Mouse (Mus musculus) neural tube, embryonic 12.5 days (tissue): ENCODE measurements around the gene Tmem248. TPM values are rescaled to one million over a fixed set of nuclear protein-coding genes. Genes with fewer than 3 reads are reported as not detected.

Experiments used
- ATAC-seq: fragments of 200-750 bp; cut with Nextera tagmentation; 2 replicates; pipeline ENCODE4 v1.8.0; 2017; ENCODE audit warnings: low read depth, mild to moderate bottlenecking, moderate TSS enrichment, moderate library complexity; ENCODE audit not compliant: low FRiP score
- H3K27ac ChIP-seq: fragments of 300-500 bp; sonication (generic); 2 replicates; pipeline ENCODE4 v1.5.1; 2016
- H3K27me3 ChIP-seq: fragments of 300-500 bp; sonication (generic); replicated peaks from 2 replicates; pipeline ENCODE4 v1.6.1; 2016; ENCODE audit warnings: mild to moderate bottlenecking
- H3K36me3 ChIP-seq: fragments of 300-500 bp; sonication (generic); 2 replicates; pipeline ENCODE4 v1.6.1; 2016; ENCODE audit warnings: mild to moderate bottlenecking
- H3K4me1 ChIP-seq: fragments of 300-500 bp; sonication (generic); 2 replicates; pipeline ENCODE4 v1.6.1; 2016
- H3K4me2 ChIP-seq: fragments of 300-500 bp; sonication (generic); replicated peaks from 2 replicates; pipeline ENCODE4 v1.6.1; 2016; ENCODE audit warnings: mild to moderate bottlenecking
- H3K4me3 ChIP-seq: fragments of 300-500 bp; sonication (generic); 2 replicates; pipeline ENCODE4 v1.5.1; 2016
- H3K9ac ChIP-seq: fragments of 300-500 bp; sonication (generic); 2 replicates; pipeline ENCODE4 v1.6.1; 2016; ENCODE audit warnings: mild to moderate bottlenecking
- H3K9me3 ChIP-seq: fragments of 300-500 bp; sonication (generic); 2 replicates; pipeline ENCODE4 v1.6.1; 2016; ENCODE audit warnings: mild to moderate bottlenecking
- WGBS: fragments of 180-500 bp; shearing (Covaris S2); methylation state at CpG from one replicate; pipeline ENCODE4 v1.1.7; 2016; 5-methylcytosine and 5-hydroxymethylcytosine counted together
- polyA plus RNA-seq: library from polyadenylated mRNA; unstranded; fragments of >200 nt; fragmentation: Nextera tagmentation; extraction: Ambion mirVana; gene quantifications from 2 replicates; pipeline ENCODE4 v1.2.1, GENCODE M21; 2016

The Tmem248 gene
- polyA plus RNA-seq, 1 experiment from 2014 or later, result 31.6 TPM

- 97% methylated on average over 1 of the region's 1 CpGs for WGBS
- Histone ChIP-seq H3K4me1 (no peaks in the 10 kb centered on the region), H3K36me3 (peaks cover 64% of the 10 kb centered on the region)
Observed at GRCm38 (mm10) chr5:130267316-130267715, 50.4 kb downstream of the Tmem248 start.

DNA sequence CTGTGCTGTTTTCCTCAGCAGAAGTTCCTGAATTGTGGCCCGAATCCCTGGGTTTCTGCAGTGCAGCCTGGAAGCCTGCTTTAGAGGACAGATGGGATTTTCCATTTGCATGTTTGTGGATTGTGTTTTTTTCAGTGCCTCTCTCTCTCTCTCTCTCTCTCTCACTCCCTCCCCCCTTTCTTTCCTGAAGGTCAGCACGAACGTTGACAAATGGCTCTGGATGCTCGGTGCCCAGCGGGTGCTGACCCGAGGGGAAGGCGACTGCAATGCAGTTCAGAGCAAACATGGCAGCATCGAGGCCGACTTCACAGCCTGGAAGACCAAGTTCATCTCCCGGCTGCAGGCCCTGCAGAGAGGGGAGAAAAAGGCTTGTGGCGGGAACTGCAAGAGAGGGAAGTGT, 52.1 kb downstream of the Tmem248 start:
- Histone ChIP-seq H3K9ac (no peak overlapping the region), H3K4me3 (no peak overlapping the region), H3K4me2 (no peak overlapping the region), H3K9me3 (no peaks in the 10 kb centered on the region), H3K36me3 (peaks cover 76% of the 10 kb centered on the region), H3K27ac (no peak overlapping the region), H3K4me1 (no peaks in the 10 kb centered on the region), H3K27me3 (no peaks in the 10 kb centered on the region)
- ATAC-seq, result no peak
- 88% methylated on average over 11 of the region's 11 CpGs for WGBS

More at GRCm38 (mm10) chr5:130267316-130267715, 50.4 kb downstream of the Tmem248 start:
- Histone ChIP-seq H3K27me3 (no peaks in the 10 kb centered on the region), H3K4me2 (no peak overlapping the region), H3K9me3 (no peaks in the 10 kb centered on the region), H3K27ac (no peak overlapping the region), H3K4me3 (no peak overlapping the region), H3K9ac (no peak overlapping the region)
- ATAC-seq, result no peak

GRCm38 (mm10) chr5:130272344-130272743, 55.5 kb downstream of the Tmem248 start:
- ATAC-seq, result no peak
- H3K9ac ChIP-seq, result no peak overlapping the region
- H3K27ac ChIP-seq, result no peak overlapping the region
- WGBS, result 97% methylated on average over 1 of the region's 1 CpGs
- no peaks in the 10 kb centered on the region for H3K9me3 ChIP-seq
- peaks cover 69% of the 10 kb centered on the region for H3K36me3 ChIP-seq
- H3K4me2 ChIP-seq, result no peak overlapping the region
- no peaks in the 10 kb centered on the region for H3K27me3 ChIP-seq
- no peaks in the 10 kb centered on the region for H3K4me1 ChIP-seq
- no peak overlapping the region for H3K4me3 ChIP-seq

GRCm38 (mm10) chr5:130273046-130273445, 56.2 kb downstream of the Tmem248 start:
- H3K9ac ChIP-seq, result no peak overlapping the region
- no peak overlapping the region for H3K27ac ChIP-seq
- no peak overlapping the region for H3K4me3 ChIP-seq
- ATAC-seq, result no peak
- H3K36me3 ChIP-seq, result peaks cover 67% of the 10 kb centered on the region
- H3K4me1 ChIP-seq, result no peaks in the 10 kb centered on the region
- WGBS, result 90% methylated on average over 6 of the region's 6 CpGs
- H3K4me2 ChIP-seq, result no peak overlapping the region
- no peaks in the 10 kb centered on the region for H3K9me3 ChIP-seq
- H3K27me3 ChIP-seq, result no peaks in the 10 kb centered on the region

DNA sequence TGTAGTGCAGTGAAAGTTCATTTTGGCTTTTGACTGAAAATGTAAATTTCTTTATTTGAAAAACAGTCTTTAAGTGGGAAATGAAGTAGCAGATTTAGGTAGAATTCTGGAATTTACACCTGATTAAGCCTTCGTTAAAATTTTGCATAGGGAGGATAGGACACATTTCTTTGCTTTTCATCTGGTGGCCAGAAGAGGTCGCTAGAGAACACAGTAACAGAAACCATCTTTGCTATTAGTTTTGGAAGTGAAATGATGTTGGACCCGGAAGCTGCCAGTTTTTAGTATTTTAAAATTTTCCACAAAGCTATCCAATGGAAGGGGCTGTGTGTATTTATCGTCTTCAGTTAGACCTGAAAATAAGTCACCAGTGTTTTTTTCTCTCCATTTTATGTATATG, 58.6 kb downstream of the Tmem248 start:
- H3K4me2 ChIP-seq, result no peak overlapping the region
- 59% methylated on average over 4 of the region's 4 CpGs for WGBS

DNA sequence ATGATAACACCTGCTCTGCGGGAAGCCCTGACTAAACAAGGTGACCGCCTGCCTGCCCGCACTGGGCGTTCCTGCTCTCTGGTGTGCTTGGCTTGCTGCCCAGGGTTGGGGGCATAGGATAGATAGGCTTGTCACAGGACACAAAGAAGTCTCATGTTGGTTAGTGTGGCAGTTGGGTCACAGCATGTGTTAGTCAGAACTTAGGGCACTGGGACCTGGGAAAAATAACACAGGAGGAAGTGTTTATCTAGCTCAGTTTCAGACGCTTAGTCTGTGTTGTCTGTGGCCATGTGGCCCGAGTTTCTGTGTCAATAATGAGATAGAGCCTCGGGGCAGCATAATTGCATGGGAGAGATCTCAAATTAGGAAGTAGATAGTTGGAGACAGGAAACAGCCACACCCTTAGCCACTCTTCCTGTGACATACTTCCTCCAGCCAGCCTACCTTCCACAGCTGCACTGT, 61.2 kb downstream of the Tmem248 start:
- H3K9me3 ChIP-seq, result no peaks in the 10 kb centered on the region
- no peak for ATAC-seq
- H3K27ac ChIP-seq, result no peak overlapping the region
- WGBS, result 89% methylated on average over 7 of the region's 7 CpGs
- H3K4me2 ChIP-seq, result no peak overlapping the region
- H3K4me1 ChIP-seq, result no peaks in the 10 kb centered on the region
- no peaks in the 10 kb centered on the region for H3K27me3 ChIP-seq
- no peak overlapping the region for H3K4me3 ChIP-seq
- H3K36me3 ChIP-seq, result peaks cover 62% of the 10 kb centered on the region
- no peak overlapping the region for H3K9ac ChIP-seq

More for the DNA sequence above, 58.6 kb downstream of the Tmem248 start:
- Histone ChIP-seq H3K27ac (no peak overlapping the region), H3K4me3 (no peak overlapping the region), H3K4me1 (no peaks in the 10 kb centered on the region), H3K36me3 (peaks cover 62% of the 10 kb centered on the region), H3K27me3 (no peaks in the 10 kb centered on the region), H3K9me3 (no peaks in the 10 kb centered on the region), H3K9ac (no peak overlapping the region)
- ATAC-seq, result no peak

DNA sequence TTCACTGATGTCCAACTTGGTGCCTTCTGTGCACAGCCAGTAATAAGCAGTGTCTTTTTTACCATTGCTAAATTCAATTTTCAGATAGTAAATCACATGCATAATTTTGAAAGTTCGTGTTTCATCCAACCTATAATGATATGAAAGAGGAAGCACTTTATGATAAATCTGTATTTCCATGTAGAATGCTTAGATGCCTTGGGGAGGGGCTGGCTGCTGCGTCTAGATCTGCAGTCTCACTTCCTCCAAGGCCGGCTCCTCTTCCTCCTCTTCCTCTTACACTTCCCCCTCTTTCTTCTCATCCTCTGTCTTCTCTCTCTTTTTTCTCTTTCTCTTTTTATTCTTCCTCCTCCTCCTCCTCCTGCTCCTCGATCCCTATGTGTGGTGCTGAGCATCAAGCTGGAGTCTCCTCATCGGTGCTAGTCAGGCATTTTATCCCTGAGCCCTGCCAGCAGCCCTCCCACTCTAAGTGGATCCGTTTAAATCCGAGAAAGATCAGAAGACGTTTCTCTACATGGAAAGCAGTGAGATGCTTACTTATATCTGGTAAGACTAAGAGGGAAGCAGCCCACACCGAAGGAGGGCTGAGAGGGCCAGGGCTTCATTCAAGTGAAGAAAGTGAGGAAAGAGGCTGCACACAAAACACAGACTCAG, 66.3 kb downstream of the Tmem248 start:
- H3K9ac ChIP-seq, result no peak overlapping the region
- H3K9me3 ChIP-seq, result 0 out of 2 replicates have a peak, but pooled peaks cover 7% of the 10 kb centered on the region
- H3K36me3 ChIP-seq, result peaks cover 69% of the 10 kb centered on the region
- H3K4me3 ChIP-seq, result no peak overlapping the region
- H3K4me2 ChIP-seq, result no peak overlapping the region
- no peaks in the 10 kb centered on the region for H3K4me1 ChIP-seq
- no peak overlapping the region for H3K27ac ChIP-seq
- WGBS, result 96% methylated on average over 9 of the region's 9 CpGs
- no peak for ATAC-seq
- H3K27me3 ChIP-seq, result no peaks in the 10 kb centered on the region

DNA sequence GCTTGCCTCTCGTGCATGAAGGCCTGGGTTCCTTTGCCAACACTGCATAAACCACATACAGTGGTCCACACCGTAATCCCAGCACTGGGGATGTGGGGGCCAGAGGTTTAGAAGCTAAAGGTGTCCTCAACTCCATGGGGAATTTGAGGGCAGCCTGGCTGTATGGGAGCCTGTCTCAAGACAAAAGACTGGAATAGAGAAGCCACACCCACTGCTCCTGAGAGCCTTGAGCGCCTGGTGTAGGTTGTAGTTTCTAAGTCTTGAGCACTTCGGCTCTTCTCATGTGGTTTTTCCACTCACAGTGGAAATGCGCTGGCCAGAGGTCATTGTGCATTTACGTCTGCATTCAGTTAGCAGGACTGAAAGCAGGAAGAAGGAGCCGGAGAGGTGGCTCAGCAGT, 71.2 kb downstream of the Tmem248 start:
- no peaks in the 10 kb centered on the region for H3K4me1 ChIP-seq
- H3K4me2 ChIP-seq, result no peak overlapping the region
- H3K27ac ChIP-seq, result no peak overlapping the region
- 0 out of 2 replicates have a peak, but pooled peaks cover 7% of the 10 kb centered on the region for H3K9me3 ChIP-seq
- peaks cover 65% of the 10 kb centered on the region for H3K36me3 ChIP-seq
- H3K27me3 ChIP-seq, result no peaks in the 10 kb centered on the region
- H3K4me3 ChIP-seq, result no peak overlapping the region
- 96% methylated on average over 7 of the region's 7 CpGs for WGBS
- ATAC-seq, result no peak
- no peak overlapping the region for H3K9ac ChIP-seq

- H3K27me3 ChIP-seq, result no peaks in the 10 kb centered on the region
- no peak overlapping the region for H3K9ac ChIP-seq
- H3K4me1 ChIP-seq, result no peaks in the 10 kb centered on the region
- no peaks in the 10 kb centered on the region for H3K9me3 ChIP-seq
- no peak overlapping the region for H3K4me2 ChIP-seq
- ATAC-seq, result no peak
- no peak overlapping the region for H3K4me3 ChIP-seq
- peaks cover 59% of the 10 kb centered on the region for H3K36me3 ChIP-seq
- no peak overlapping the region for H3K27ac ChIP-seq
- WGBS, result 98% methylated on average over 6 of the region's 6 CpGs
Observed at GRCm38 (mm10) chr5:130290242-130290641, 73.4 kb downstream of the Tmem248 start.

GRCm38 (mm10) chr5:130290775-130291174, 73.9 kb downstream of the Tmem248 start:
- ATAC-seq, result no peak
- Histone ChIP-seq H3K4me1 (no peaks in the 10 kb centered on the region), H3K4me2 (no peak overlapping the region), H3K27me3 (no peaks in the 10 kb centered on the region), H3K27ac (no peak overlapping the region), H3K4me3 (no peak overlapping the region), H3K36me3 (peaks cover 57% of the 10 kb centered on the region), H3K9ac (no peak overlapping the region), H3K9me3 (no peaks in the 10 kb centered on the region)
- WGBS, result 96% methylated on average over 12 of the region's 12 CpGs

GRCm38 (mm10) chr5:130292976-130293375, 76.1 kb downstream of the Tmem248 start:
- H3K4me1 ChIP-seq, result no peaks in the 10 kb centered on the region
- no peaks in the 10 kb centered on the region for H3K27me3 ChIP-seq
- no peaks in the 10 kb centered on the region for H3K9me3 ChIP-seq
- WGBS, result 93% methylated on average over 4 of the region's 4 CpGs
- ATAC-seq, result no peak
- no peak overlapping the region for H3K9ac ChIP-seq
- no peak overlapping the region for H3K4me3 ChIP-seq
- no peak overlapping the region for H3K4me2 ChIP-seq
- peaks cover 63% of the 10 kb centered on the region for H3K36me3 ChIP-seq
- H3K27ac ChIP-seq, result no peak overlapping the region
